Mouse (Mus musculus): Measurements from ENCODE around the gene Gm32742. TPM values are rescaled to one million over a fixed set of nuclear protein-coding genes. Genes with fewer than 3 reads are reported as not detected.

Gene Gm32742
- total and polyA plus RNA-seq, 2 experiments from 2014 or later, result 0.04 TPM; not detected in 1

GRCm38 (mm10) chr9:51138301-51138700 lies 27.0 kb downstream of the Gm32742 start:
- DNase-seq (ENCODE audit: low spot score) (no peak), ATAC-seq (no peak)
- no peaks in the 10 kb centered on the region for H3K9me3 ChIP-seq (ENCODE audit: low read length)
- H3K4me1 ChIP-seq (ENCODE audit: insufficient read depth, low read length), result no peaks in the 10 kb centered on the region
- H3K4me3 ChIP-seq (ENCODE audit: low read length), result no peak overlapping the region
- H3K9ac ChIP-seq (replicated peaks; ENCODE audit: low read length), result no peak overlapping the region
- no peak overlapping the region for H3K4me2 ChIP-seq (ENCODE audit: low read depth, low read length)
- no peaks in the 10 kb centered on the region for H3K36me3 ChIP-seq (ENCODE audit: insufficient read depth, low read length)
- no peak for TF ChIP-seq CTCF (IDR thresholded peaks at IDR 0.05; ENCODE audit: low read depth)
- H3K27ac ChIP-seq, result no peak overlapping the region
- WGBS, result 98% methylated on average over 1 of the region's 1 CpGs
- H3K27me3 ChIP-seq (ENCODE audit: insufficient read depth, low read length), result no peaks in the 10 kb centered on the region

GRCm38 (mm10) chr9:51137836-51138235 lies 27.5 kb downstream of the Gm32742 start:
- Histone ChIP-seq H3K4me1 (ENCODE audit: insufficient read depth, low read length) (no peaks in the 10 kb centered on the region), H3K4me2 (ENCODE audit: low read depth, low read length) (no peak overlapping the region), H3K27ac (no peak overlapping the region), H3K9me3 (ENCODE audit: low read length) (no peaks in the 10 kb centered on the region), H3K27me3 (ENCODE audit: insufficient read depth, low read length) (no peaks in the 10 kb centered on the region), H3K4me3 (ENCODE audit: low read length) (no peak overlapping the region), H3K9ac (replicated peaks; ENCODE audit: low read length) (no peak overlapping the region), H3K36me3 (ENCODE audit: insufficient read depth, low read length) (no peaks in the 10 kb centered on the region)
- no peak for TF ChIP-seq CTCF (IDR thresholded peaks at IDR 0.05; ENCODE audit: low read depth)
- no peak for DNase-seq (ENCODE audit: low spot score)
- WGBS, result 94% methylated on average over 1 of the region's 1 CpGs
- ATAC-seq, result no peak

- no peak for TF ChIP-seq CTCF (IDR thresholded peaks at IDR 0.05; ENCODE audit: low read depth)
- no peak overlapping the region for H3K27ac ChIP-seq
- no peaks in the 10 kb centered on the region for H3K36me3 ChIP-seq (ENCODE audit: insufficient read depth, low read length)
- DNase-seq (ENCODE audit: low spot score), result no peak
- H3K9ac ChIP-seq (replicated peaks; ENCODE audit: low read length), result no peak overlapping the region
- no peak overlapping the region for H3K4me3 ChIP-seq (ENCODE audit: low read length)
- no peaks in the 10 kb centered on the region for H3K27me3 ChIP-seq (ENCODE audit: insufficient read depth, low read length)
- no peak overlapping the region for H3K4me2 ChIP-seq (ENCODE audit: low read depth, low read length)
- H3K9me3 ChIP-seq (ENCODE audit: low read length), result no peaks in the 10 kb centered on the region
- H3K4me1 ChIP-seq (ENCODE audit: insufficient read depth, low read length), result no peaks in the 10 kb centered on the region
- 88% methylated on average over 4 of the region's 4 CpGs for WGBS
- ATAC-seq, result no peak
These were observed 27.9 kb downstream of the Gm32742 start for GRCm38 (mm10) chr9:51137432-51137831.

GRCm38 (mm10) chr9:51136985-51137384 lies 28.3 kb downstream of the Gm32742 start:
- Histone ChIP-seq H3K9ac (replicated peaks; ENCODE audit: low read length) (no peak overlapping the region), H3K27me3 (ENCODE audit: insufficient read depth, low read length) (no peaks in the 10 kb centered on the region), H3K4me3 (ENCODE audit: low read length) (no peak overlapping the region), H3K27ac (no peak overlapping the region), H3K36me3 (ENCODE audit: insufficient read depth, low read length) (no peaks in the 10 kb centered on the region), H3K9me3 (ENCODE audit: low read length) (no peaks in the 10 kb centered on the region), H3K4me2 (ENCODE audit: low read depth, low read length) (no peak overlapping the region), H3K4me1 (ENCODE audit: insufficient read depth, low read length) (no peaks in the 10 kb centered on the region)
- DNase-seq (ENCODE audit: low spot score) (no peak), ATAC-seq (no peak)
- peak; percentile 54 for TF ChIP-seq CTCF (IDR thresholded peaks at IDR 0.05; ENCODE audit: low read depth)
- 61% methylated on average over 3 of the region's 3 CpGs for WGBS

GRCm38 (mm10) chr9:51114767-51115166 lies 50.5 kb downstream of the Gm32742 start:
- Histone ChIP-seq H3K4me2 (ENCODE audit: low read depth, low read length) (no peak overlapping the region), H3K36me3 (ENCODE audit: insufficient read depth, low read length) (no peaks in the 10 kb centered on the region), H3K27me3 (ENCODE audit: insufficient read depth, low read length) (no peaks in the 10 kb centered on the region), H3K4me1 (ENCODE audit: insufficient read depth, low read length) (no peaks in the 10 kb centered on the region), H3K9me3 (ENCODE audit: low read length) (no peaks in the 10 kb centered on the region), H3K9ac (replicated peaks; ENCODE audit: low read length) (no peak overlapping the region), H3K27ac (no peak overlapping the region), H3K4me3 (ENCODE audit: low read length) (no peak overlapping the region)
- ATAC-seq (no peak), DNase-seq (ENCODE audit: low spot score) (no peak)
- WGBS, result 76% methylated on average over 4 of the region's 4 CpGs
- TF ChIP-seq CTCF (IDR thresholded peaks at IDR 0.05; ENCODE audit: low read depth), result no peak

- Histone ChIP-seq H3K4me2 (ENCODE audit: low read depth, low read length) (no peak overlapping the region), H3K9me3 (ENCODE audit: low read length) (no peaks in the 10 kb centered on the region), H3K27me3 (ENCODE audit: insufficient read depth, low read length) (no peaks in the 10 kb centered on the region), H3K27ac (no peak overlapping the region), H3K4me1 (ENCODE audit: insufficient read depth, low read length) (no peaks in the 10 kb centered on the region; the same call in 1 of the 2 replicates), H3K4me3 (ENCODE audit: low read length) (no peak overlapping the region), H3K36me3 (ENCODE audit: insufficient read depth, low read length) (no peaks in the 10 kb centered on the region), H3K9ac (replicated peaks; ENCODE audit: low read length) (no peak overlapping the region)
- no peak for DNase-seq (ENCODE audit: low spot score)
- ATAC-seq, result no peak
- TF ChIP-seq CTCF (IDR thresholded peaks at IDR 0.05; ENCODE audit: low read depth), result no peak
- WGBS, result 87% methylated on average over 2 of the region's 2 CpGs
These were observed 59.6 kb downstream of the Gm32742 start for GRCm38 (mm10) chr9:51105751-51106150.

GRCm38 (mm10) chr9:51103808-51104514 lies 61.4 kb downstream of the Gm32742 start:
- H3K4me2 ChIP-seq (ENCODE audit: low read depth, low read length), result peak overlapping the region; percentile 100
- no peaks in the 10 kb centered on the region; the same call in 1 of the 2 replicates for H3K4me1 ChIP-seq (ENCODE audit: insufficient read depth, low read length)
- H3K36me3 ChIP-seq (ENCODE audit: insufficient read depth, low read length), result no peaks in the 10 kb centered on the region
- H3K9me3 ChIP-seq (ENCODE audit: low read length), result no peaks in the 10 kb centered on the region
- H3K9ac ChIP-seq (replicated peaks; ENCODE audit: low read length), result peak overlapping the region; percentile 75
- H3K27me3 ChIP-seq (ENCODE audit: insufficient read depth, low read length), result no peaks in the 10 kb centered on the region
- ATAC-seq (peak; percentile 87), DNase-seq (ENCODE audit: low spot score) (peak; percentile 58)
- WGBS, result 15% methylated on average over 30 of the region's 30 CpGs
- peak overlapping the region; percentile 64 for H3K27ac ChIP-seq
- H3K4me3 ChIP-seq (ENCODE audit: low read length), result peak overlapping the region; percentile 65
- no peak for TF ChIP-seq CTCF (IDR thresholded peaks at IDR 0.05; ENCODE audit: low read depth)
